Mouse (Mus musculus): ENCODE measurements around the gene Sardh.

Sardh gene

GRCm38 (mm10) chr2:27248211-27248610 is at the start of gene Sardh:
Gene Sardh, minus strand, starts transcription at chr2:27248337.
- DNase-seq (ENCODE audit: low read depth), result no peak

DNA sequence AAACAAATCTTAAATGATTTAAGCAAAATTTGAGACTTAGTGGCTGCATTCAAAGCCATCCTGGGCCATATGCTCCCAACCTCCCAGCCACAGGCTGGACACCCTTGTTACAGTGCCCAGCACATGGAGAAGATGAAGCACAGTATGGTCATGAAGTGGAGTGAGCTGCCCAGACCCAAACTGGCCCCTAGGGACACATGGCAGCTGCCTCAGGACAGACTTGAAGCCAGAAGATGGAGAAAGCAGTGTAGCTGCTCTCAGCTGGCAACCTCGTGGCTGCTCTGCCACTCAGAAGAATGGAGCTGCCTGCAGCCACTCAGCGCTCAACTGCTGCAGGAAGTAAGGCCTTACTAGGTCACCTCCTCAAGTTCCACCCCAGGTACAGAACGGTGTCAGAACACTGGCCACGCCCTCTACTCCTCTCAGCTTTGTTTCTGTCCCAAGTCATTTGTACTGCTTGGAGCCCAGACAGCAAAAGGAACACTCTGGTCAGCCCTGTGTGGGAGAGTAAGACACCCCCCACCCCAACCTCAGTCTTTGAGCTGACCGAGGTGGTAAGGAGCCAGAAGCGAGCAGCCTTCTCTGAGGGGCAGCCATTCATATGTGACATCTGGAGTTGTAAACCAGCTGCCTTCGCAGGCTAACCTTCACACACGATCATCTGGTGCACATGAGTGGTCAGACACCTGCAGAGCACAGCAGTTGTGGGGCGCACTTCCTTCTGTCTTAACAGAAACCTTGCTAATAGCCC is 48.7 kb upstream of the Sardh start:
- DNase-seq (ENCODE audit: low read depth), result no peak

GRCm38 (mm10) chr2:27294777-27295176 is 46.6 kb upstream of the Sardh start:
- no peak for DNase-seq (ENCODE audit: low read depth)

- DNase-seq (ENCODE audit: low read depth), result peak; percentile 80
Measured at GRCm38 (mm10) chr2:27289019-27289418, 40.9 kb upstream of the Sardh start.

- DNase-seq (ENCODE audit: low read depth), result no peak
Measured at GRCm38 (mm10) chr2:27286971-27287710, 39.0 kb upstream of the Sardh start.

DNA sequence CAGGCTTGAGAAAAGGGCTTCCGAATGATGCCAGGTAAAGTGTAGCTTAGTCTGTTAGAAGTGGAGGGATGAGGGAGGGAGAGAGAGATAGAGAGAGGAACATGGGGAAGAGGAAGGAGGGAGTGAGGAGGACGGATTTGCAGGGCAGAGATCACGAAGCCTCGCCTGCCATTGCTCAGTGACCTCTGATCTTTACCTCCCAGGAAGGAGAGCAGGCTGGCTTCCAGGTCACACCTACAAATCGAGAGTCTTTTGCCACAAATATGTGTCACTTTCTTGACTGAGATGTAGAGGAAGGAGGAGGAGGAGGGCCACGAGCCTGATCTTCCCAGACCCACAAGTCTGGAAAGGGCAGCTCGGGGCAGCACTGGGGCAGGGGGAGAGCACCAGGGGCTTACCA is 36.3 kb upstream of the Sardh start:
- no peak for DNase-seq (ENCODE audit: low read depth)

- DNase-seq (ENCODE audit: low read depth), result no peak
Measured at GRCm38 (mm10) chr2:27281771-27282170, 33.6 kb upstream of the Sardh start.

- peak; percentile 71 for DNase-seq (ENCODE audit: low read depth)
Measured at GRCm38 (mm10) chr2:27280920-27281611, 32.9 kb upstream of the Sardh start.

DNA sequence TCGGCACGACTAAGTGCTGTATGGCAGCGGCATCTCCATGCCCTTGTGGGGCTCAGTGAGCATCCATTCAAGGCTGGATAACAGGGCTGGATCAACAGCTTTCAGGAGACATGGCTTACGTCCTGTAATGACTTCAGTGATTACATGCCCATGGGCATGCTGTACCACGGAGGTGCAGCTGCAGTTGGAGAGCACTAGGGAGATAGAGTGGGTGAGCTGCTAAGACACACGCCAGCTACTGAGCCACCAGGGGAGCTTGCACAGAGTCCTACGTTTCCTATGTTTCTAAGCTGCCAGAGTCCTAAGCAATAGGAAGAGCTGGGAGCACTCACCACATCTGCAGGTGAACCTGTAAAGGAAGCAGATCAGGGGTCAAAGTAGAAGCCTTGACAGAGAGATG is 30.7 kb upstream of the Sardh start:
- no peak for DNase-seq (ENCODE audit: low read depth)

DNA sequence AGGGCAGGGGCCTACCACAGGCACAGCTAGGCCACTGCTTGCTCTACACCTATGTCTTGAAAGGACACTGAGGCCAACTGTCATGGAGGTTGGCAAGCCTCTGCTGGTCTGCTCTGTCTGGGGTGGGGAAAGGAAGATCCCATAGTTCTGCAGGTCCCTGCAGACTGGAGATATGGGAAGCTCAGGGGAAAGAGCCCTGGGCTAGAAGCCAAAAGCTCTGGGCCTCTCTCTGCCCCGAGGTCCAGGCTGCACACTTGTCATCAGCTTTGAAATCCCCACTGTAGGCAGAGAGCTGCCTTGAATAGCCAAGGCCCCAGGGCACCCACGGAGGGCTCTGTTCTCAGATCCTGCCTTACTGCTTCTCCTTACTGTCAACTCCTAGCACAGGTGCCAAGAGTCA is 20.2 kb upstream of the Sardh start:
- DNase-seq (ENCODE audit: low read depth), result no peak

GRCm38 (mm10) chr2:27265819-27266218 is 17.7 kb upstream of the Sardh start:
- DNase-seq (ENCODE audit: low read depth), result no peak

DNA sequence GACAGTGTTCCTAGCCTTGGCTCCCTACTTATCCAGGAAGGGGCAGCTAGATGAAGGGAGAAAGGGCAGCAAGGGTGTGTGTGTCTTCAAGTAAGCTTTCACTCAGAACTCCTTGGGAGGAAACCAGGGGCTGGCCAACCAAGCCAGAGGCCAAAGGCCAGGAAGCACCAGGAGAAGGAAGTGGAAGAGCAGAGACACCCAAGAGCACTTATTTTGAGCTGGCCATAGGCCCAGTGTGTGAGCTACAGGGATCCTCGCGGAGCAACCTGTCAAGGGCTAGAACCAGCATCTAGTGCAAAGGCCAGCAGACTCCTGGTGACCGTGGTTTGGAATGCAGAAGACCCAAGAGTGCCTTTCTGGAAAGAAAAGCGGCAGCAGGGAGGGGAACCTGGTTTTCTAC is 14.8 kb upstream of the Sardh start:
- no peak for DNase-seq (ENCODE audit: low read depth)

- peak; percentile 22 for DNase-seq (ENCODE audit: low read depth)
Measured at GRCm38 (mm10) chr2:27251434-27251833, 3.3 kb upstream of the Sardh start.

GRCm38 (mm10) chr2:27247487-27247863 is 662 bp downstream of the Sardh start:
- DNase-seq (ENCODE audit: low read depth), result no peak

DNA sequence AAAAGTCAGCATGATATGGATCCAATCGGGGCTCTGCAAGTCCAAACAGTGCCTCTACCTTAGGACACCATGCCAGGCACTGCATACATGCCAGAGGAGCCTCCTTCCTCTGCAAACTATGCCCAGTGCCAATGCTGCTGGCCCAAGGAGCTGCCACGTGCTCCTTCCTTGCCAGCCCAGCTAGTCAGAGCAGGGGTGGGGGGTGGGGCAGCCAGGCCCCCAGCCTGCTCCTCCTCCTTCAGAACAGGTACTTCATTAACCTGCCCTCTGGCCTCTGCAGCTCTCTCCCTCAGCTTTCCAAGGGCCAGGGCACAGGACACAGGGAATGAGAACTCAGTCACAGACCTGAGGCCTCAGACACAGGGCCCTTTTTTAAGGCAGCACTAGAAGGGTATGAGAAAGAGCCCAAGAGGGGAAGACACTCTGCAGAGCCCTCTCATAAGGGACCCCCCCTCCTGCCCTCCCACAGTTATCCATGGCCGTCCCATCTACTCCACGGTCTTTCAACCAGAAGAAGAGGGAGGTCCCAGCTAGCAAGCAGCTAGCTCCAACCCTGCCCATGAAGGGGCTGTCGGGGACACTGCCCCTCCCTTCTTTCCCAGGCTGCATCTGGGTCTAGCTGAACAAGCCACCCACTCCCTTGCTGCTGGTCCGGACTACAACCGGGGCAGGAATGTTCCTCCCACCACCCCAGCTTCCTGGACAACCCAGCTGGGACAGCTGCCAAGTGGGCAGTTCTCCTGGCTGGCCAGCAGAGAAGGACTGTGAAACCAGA is 1.2 kb downstream of the Sardh start:
- DNase-seq (ENCODE audit: low read depth), result peak; percentile 86

DNA sequence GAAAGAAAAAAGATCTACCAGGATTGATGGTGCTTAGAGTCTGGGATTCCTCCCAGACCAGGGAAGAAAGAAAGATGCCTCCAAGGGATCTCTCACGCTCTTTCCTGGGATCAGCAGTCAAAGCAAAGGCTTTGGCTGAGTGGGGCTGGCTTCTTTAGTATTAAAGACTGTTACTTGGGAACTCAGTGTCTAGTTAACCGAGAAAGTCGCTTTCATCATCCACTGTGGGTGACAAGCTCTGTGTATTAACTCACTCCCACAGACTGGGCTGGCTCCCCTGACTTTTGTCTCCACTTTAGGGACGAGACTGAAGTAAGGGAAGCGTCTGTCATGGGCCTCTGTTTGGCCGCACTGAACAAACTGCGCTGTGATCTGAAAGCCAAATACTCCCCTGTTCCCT is 2.2 kb downstream of the Sardh start:
- DNase-seq (ENCODE audit: low read depth), result no peak

- peak; percentile 52 for DNase-seq (ENCODE audit: low read depth)
Measured at GRCm38 (mm10) chr2:27237342-27237741, 10.8 kb downstream of the Sardh start.

DNA sequence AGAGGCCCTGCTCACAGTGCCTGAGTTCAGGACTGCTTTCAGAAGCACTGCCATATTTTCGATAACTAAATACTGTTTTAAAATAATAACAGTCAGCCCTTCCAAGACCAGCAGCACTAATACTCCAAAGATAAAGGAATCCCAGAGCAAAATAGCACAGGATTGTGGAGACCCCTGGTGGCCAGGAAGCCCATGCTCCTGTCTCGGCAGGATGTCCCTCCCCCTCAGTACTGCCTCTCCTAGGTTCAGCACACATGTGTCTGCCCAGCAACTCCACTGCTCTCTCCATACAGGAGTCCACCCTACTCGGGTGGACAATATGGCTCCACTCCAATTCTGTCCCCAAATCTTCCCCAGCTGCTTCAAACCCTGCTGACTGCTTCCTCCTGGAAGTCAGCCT is 12.4 kb downstream of the Sardh start:
- peak; percentile 46 for DNase-seq (ENCODE audit: low read depth)

- DNase-seq (ENCODE audit: low read depth), result peak; percentile 72
Measured at GRCm38 (mm10) chr2:27232376-27232775, 15.8 kb downstream of the Sardh start.

DNA sequence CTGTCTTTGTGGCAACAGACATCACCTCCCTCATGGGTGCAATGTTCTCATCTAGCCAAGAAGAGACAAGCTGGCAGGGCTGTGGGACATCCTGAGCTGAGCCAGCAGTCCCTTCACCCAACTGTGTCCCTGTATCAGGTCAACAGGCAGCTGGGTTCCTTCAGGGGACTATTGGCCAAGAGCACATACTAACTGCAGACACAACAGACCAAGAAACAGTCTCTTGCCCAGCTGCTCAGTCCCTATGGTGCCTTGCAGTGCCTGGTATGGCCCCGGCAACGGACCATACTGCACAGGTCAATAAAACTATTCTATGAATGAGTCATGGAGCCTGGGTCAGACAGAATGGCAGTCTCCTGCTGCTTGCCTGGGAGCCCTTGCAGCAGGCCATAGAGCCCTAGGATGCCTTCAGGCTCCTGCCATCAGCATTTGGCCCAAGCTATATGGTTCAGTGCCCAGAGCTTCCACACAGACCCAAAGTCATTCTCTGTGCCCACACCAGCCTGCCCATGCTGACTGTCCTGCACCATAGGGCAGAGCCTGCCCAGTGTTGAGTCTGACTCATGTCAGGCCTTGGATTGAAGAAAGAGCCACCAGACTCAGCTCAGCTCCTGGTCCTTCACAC is 18.5 kb downstream of the Sardh start:
- no peak for DNase-seq (ENCODE audit: low read depth)

DNA sequence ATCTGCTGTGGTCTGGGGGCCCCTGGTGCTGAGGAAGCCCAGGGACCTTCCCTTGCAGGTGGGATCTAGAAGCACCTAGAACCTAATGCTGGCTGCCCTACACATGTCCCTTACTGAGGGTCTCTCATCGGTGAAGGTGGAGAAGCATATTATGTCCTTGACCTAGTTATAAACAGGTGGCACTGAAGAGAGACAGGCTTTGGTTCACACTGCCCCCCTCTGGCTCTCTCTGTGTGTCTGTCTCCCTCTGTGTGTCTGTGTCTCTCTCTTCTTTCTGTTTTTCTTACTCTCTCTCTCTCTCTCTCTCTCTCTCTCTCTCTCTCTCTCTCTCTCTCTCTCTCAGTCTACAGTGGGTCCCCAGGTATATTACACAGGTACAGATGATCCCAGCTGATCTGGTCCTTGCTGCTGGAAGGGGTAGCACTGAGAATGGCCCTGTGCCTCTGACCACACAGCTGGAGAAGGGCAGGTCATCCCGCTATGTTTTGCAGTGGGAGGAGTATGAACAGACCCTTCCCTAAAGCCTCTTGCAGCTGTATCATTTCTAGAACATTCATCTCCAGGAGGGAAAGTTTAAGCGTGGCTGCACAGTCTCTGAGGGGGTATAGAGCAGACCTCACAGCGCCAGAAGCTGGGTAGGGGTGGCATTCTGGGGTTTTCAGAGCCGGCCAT is 19.2 kb downstream of the Sardh start:
- DNase-seq (ENCODE audit: low read depth), result no peak

Measured in 416B (cell line).